14 mouse cellular contexts compared by ENCODE assay signal in the genomic region with DNA sequence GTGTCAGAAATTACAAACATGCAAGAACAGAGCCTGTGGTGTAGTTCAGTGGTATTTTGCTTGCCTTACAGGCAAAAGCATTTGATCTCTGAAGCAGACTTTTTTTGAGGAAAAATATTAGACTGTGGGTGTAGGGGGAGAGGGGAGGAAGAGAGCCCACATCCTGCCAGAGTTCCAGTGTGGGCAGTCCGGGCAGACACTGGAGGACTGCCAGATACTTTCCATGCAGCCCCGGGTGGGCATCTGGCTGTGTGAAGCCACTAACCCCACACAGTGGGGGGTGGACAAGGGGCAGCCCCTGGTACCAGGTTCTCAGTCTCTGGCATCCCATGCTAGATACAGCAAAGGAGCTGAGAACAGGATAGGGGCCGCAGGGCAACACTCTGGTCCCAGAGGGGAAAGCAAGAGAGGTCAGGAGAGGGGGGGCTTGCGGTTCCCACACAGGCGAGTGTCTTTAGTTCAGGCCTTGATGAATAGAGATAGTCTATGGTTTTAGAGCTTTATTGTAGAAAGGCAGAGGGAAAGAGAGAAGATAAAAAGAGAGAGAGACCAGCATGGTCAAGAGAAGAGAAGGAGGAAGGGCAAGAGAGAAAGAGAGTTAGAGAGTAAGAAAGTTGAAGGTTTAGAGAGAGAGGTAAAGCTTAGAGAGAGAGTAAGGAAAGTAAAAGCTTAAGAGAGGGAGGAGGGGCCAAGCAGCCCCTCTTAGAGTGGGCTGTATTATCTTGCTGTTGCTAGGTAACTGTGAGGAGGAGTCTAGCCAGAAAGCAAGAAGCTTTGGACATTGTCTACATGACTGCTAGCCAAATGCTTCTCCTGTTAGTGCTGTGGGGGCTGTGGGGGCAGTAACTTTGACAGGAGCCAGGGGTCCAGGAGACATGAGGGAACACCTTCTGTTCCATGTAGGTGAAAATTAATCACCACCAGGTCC. TPM values are rescaled to one million over a fixed set of nuclear protein-coding genes. Genes with fewer than 3 reads are reported as not detected.
DNase-seq lines count a peak whose midpoint lies in the region; ATAC-seq and TF ChIP-seq lines count a peak whose summit lies in the region.
"Had no signal": no experiment of that assay in that cellular context is flagged by ENCODE, and none has a peak within 500 bp of the region (broad histone marks: within the 10 kb centered on the region; RNA-seq: fewer than 3 reads in every experiment).

No protein-coding gene starts in this region.

- DNase-seq in left cerebral cortex, postnatal 4 days, result peak; percentile 20
- DNase-seq in left cerebral cortex, adult 2 months (ENCODE audit: extremely low spot score in 1 of 2, low spot score in 2 of 2), result no peak
- DNase-seq in embryo, embryonic 10 days (ENCODE audit: low spot score), result peak; percentile 24
- DNase-seq in hindbrain, embryonic 10.5 days (ENCODE audit: low spot score), result peak; percentile 57
- peak; percentile 38 for DNase-seq in neural tube, embryonic 11.5 days (ENCODE audit: low spot score)
- no peak for DNase-seq in frontal cortex, postnatal 36 days (ENCODE audit: low spot score in 2 of 2)
- DNase-seq in heart, adult 9 months (ENCODE audit: low spot score in 2 of 2), result no peak
- DNase-seq: adrenal gland, postnatal 25 days; heart, adult 2 months; lung, adult 18-20 months; thymus, adult 2 months had no signal

- no peaks in the 10 kb centered on the region for H3K9me3 ChIP-seq in hindbrain, embryonic 10.5 days
- no peaks in the 10 kb centered on the region for H3K9me3 ChIP-seq in neural tube, embryonic 11.5 days (ENCODE audit: control insufficient read depth, low read length)
- H3K9me3 ChIP-seq: limb, embryonic 12.5 days had no signal

- H3K27me3 ChIP-seq in hindbrain, embryonic 10.5 days (ENCODE audit: insufficient read depth, poor library complexity, severe bottlenecking), result no peaks in the 10 kb centered on the region
- H3K27me3 ChIP-seq in neural tube, embryonic 11.5 days (ENCODE audit: control insufficient read depth, insufficient read depth, low read length), result no peaks in the 10 kb centered on the region
- H3K27me3 ChIP-seq: limb, embryonic 12.5 days had no signal

- H3K36me3 ChIP-seq in hindbrain, embryonic 10.5 days, result no peaks in the 10 kb centered on the region
- H3K36me3 ChIP-seq in neural tube, embryonic 11.5 days (ENCODE audit: control insufficient read depth, insufficient read depth, low read length), result no peaks in the 10 kb centered on the region
- H3K36me3 ChIP-seq: limb, embryonic 12.5 days had no signal

- 13% methylated on average over 5 of the region's 5 CpGs for WGBS in hindbrain, embryonic 10.5 days
- WGBS in neural tube, embryonic 11.5 days, result 27% methylated on average over 5 of the region's 5 CpGs

- intact Hi-C loops in left cerebral cortex, postnatal 4 days (cut with DNase I), result no loop called here
- intact Hi-C loops in left cerebral cortex, adult 2 months (cut with DNase I), result no loop called here

- no peak overlapping the region for H3K27ac ChIP-seq in left cerebral cortex, adult 2 months
- peak overlapping the region; percentile 81 for H3K27ac ChIP-seq in hindbrain, embryonic 10.5 days
- no peak overlapping the region for H3K27ac ChIP-seq in neural tube, embryonic 11.5 days (ENCODE audit: low read depth, low read length)
- H3K27ac ChIP-seq: heart, adult 2 months; limb, embryonic 12.5 days had no signal

- no peak for TF ChIP-seq CTCF in left cerebral cortex, adult 2 months (IDR thresholded peaks at IDR 0.05)

- H3K4me1 ChIP-seq in hindbrain, embryonic 10.5 days (replicated peaks), result peaks cover 21% of the 10 kb centered on the region
- H3K4me1 ChIP-seq in neural tube, embryonic 11.5 days (ENCODE audit: control insufficient read depth, insufficient read depth, low read length), result no peaks in the 10 kb centered on the region
- H3K4me1 ChIP-seq: limb, embryonic 12.5 days had no signal

- no peak overlapping the region for H3K9ac ChIP-seq in neural tube, embryonic 11.5 days (ENCODE audit: low read length)
- H3K9ac ChIP-seq: limb, embryonic 12.5 days had no signal

- no peak overlapping the region for H3K4me2 ChIP-seq in neural tube, embryonic 11.5 days (ENCODE audit: low read depth)
- H3K4me2 ChIP-seq: limb, embryonic 12.5 days had no signal

- ATAC-seq in neural tube, embryonic 11.5 days (ENCODE audit: insufficient read depth, low FRiP score, low TSS enrichment), result peak; percentile 64
- ATAC-seq in inflammation-experienced regulatory T-cells, adult 6 months, result no peak

- no peak overlapping the region for H3K4me3 ChIP-seq in left cerebral cortex, adult 2 months
- H3K4me3 ChIP-seq in hindbrain, embryonic 10.5 days, result peak overlapping the region; percentile 4; the same call in 1 of the 2 replicates
- H3K4me3 ChIP-seq in neural tube, embryonic 11.5 days (ENCODE audit: low read depth, low read length), result no peak overlapping the region
- H3K4me3 ChIP-seq: heart, adult 2 months; limb, embryonic 12.5 days had no signal

RNA-seq across cellular contexts. Expression of a gene that starts 18.9 kb away (rescaled TPM):
- total RNA-seq in left cerebral cortex, postnatal 4 days (2021), result 1 to 10 TPM; 1.3 to 1.5 TPM
- total RNA-seq in left cerebral cortex, adult 2 months (2021), result 1 to 10 TPM; 4.1 to 5.5 TPM
- polyA plus RNA-seq in hindbrain, embryonic 10.5 days (2016; fragmentation: Nextera tagmentation; extraction: Ambion mirVana), result 0.50 and 1.4 TPM in 2 replicates
- 0.48 and 1.0 TPM in 2 replicates for polyA plus RNA-seq in neural tube, embryonic 11.5 days (2014; fragmentation: Nextera tagmentation; extraction: Ambion mirVana)
- polyA plus RNA-seq in inflammation-experienced regulatory T-cells, adult 6 months (2017; shearing (Covaris generic)), result not detected
- polyA plus RNA-seq: C2C12 had no signal

Comparison
In these comparisons a context has a peak if more than half of its experiments do, and no peak if none do; other contexts are left out.
1. DNase-seq: peak in left cerebral cortex, postnatal 4 days (single experiment), embryo, embryonic 10 days (single experiment), hindbrain, embryonic 10.5 days (single experiment) and neural tube, embryonic 11.5 days (single experiment); none in left cerebral cortex, adult 2 months (0 of 2), frontal cortex, postnatal 36 days (0 of 2) and heart, adult 9 months (0 of 2).